Mouse (Mus musculus): Measurements from ENCODE around the gene Slc34a3. TPM values are rescaled to one million over a fixed set of nuclear protein-coding genes. Genes with fewer than 3 reads are reported as not detected.

The Slc34a3 gene
- polyA plus RNA-seq, 1 experiment from 2014 or later: 1.9 TPM

DNA sequence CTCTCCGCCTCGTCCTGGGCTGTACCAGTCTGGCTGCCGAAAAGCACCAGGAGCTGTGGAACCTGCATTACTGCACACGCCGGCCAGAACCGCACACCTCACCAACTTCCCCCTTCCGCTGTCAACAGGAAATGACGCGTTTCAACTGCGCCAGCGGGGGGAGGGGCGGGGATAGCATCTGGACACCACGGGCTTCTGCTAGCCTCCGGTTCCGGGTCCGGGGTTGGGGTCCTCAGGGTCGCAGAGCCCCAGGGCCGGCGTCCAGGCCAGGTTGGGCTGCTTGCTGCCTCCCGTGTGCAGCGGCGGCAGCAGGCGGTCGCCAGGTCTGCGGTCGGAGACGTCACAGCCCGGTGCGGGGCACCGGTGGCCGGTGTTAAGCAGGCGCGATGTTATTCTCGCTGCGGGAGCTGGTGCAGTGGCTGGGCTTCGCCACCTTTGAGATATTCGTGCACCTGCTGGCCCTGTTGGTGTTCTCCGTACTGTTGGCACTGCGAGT lies 21.2 kb upstream of the Slc34a3 start, which contains the start of gene Tmem203:
Tmem203 (plus strand) TSS at position 156 of the 496 bp plus-strand sequence.
- Histone ChIP-seq H3K36me3 (ENCODE audit: insufficient read depth, low read length) (peaks cover 18% of the 10 kb centered on the region), H3K4me1 (ENCODE audit: insufficient read depth, low read length) (peaks cover 17% of the 10 kb centered on the region), H3K4me3 (ENCODE audit: low read length) (peak within 1 kb of the TSS; percentile 98), H3K9me3 (ENCODE audit: low read length) (no peaks in the 10 kb centered on the region), H3K27ac (ENCODE audit: low read length) (peak within 1 kb of the TSS; percentile 76), H3K4me2 (replicated peaks; ENCODE audit: low read depth, low read length) (peak within 1 kb of the TSS; percentile 99), H3K9ac (replicated peaks; ENCODE audit: low read length) (peak within 1 kb of the TSS; percentile 93), H3K27me3 (ENCODE audit: insufficient read depth, low read length) (no peaks in the 10 kb centered on the region)
- peak; percentile 89 for ATAC-seq (ENCODE audit: low FRiP score, low TSS enrichment)
- WGBS: 0% methylated on average over 39 of the region's 39 CpGs

DNA sequence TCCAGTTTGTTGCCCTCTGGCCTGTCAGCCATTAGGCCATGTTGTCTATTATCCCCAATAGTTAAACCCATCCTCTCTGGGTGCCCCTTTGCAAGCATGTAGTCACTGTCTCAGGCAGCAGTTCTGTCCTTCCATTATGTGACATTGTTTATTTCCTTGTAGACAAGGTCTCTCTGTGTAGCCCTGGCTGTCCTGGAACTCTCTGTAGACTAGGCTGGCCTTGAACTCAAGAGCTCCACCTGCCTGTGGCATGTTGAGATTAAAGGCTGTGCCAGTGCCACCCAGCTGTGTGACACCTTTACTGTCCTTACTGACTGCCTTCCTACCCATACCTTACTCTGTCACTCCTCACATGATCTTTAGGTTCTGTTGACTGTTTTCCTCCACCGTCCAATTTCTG lies 18.2 kb upstream of the Slc34a3 start:
- Histone ChIP-seq H3K36me3 (ENCODE audit: insufficient read depth, low read length) (peaks cover 41% of the 10 kb centered on the region), H3K27me3 (ENCODE audit: insufficient read depth, low read length) (no peaks in the 10 kb centered on the region), H3K9me3 (ENCODE audit: low read length) (no peaks in the 10 kb centered on the region), H3K4me1 (ENCODE audit: insufficient read depth, low read length) (peaks cover 17% of the 10 kb centered on the region), H3K4me3 (ENCODE audit: low read length) (no peak overlapping the region), H3K4me2 (replicated peaks; ENCODE audit: low read depth, low read length) (no peak overlapping the region), H3K9ac (replicated peaks; ENCODE audit: low read length) (no peak overlapping the region), H3K27ac (ENCODE audit: low read length) (no peak overlapping the region)
- no peak for ATAC-seq (ENCODE audit: low FRiP score, low TSS enrichment)
- WGBS: 82% methylated on average over 1 of the region's 1 CpGs

DNA sequence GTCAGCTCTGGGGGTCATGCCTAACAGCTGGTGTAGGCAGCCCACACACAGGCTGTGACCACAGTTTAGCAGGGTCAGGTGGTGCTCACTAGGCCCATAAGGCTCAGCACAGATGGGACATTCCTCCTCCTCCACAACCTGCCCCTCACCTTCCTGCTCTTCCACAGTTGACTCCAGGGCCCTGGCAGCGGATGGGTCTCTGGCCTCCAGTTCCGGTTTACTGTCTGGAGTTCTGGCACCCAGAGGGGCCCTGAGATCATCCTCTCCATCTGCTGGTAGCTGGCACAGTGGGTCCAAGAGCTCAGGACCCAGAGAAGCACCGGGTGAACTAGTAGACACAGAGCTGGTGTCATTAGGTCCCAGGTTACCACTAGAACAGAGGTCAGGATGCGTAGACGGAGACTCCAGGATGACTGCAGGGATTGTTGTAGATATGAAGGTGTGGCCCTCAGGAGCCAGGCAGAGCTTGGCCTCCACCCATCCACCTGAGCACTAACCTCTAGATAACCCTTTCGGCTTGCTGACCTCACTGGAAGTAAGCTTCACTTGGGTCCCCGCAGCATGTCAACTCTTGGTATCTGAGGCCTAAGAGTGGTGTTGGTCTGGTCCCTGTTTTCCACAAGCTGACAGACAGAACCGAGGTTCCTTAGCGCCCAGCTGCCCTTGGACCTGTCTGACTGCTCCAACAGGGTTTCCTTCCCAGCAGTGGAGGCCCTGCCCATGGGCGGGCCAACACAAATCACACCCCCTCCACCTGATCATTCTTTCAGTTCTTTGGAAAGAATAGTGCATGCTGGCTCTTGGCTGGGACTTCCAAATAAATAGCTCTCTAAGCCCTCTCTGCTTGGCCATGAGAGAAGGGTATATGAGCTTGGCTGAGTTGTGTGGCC lies 12.3 kb upstream of the Slc34a3 start, which contains the start of gene AL732309.1:
AL732309.1 (minus strand) TSS at position 681 of the 890 bp plus-strand sequence.
- Histone ChIP-seq H3K27ac (ENCODE audit: low read length) (no peak within 1 kb of the TSS), H3K9me3 (ENCODE audit: low read length) (no peaks in the 10 kb centered on the region), H3K27me3 (ENCODE audit: insufficient read depth, low read length) (peaks cover 17% of the 10 kb centered on the region), H3K9ac (replicated peaks; ENCODE audit: low read length) (no peak within 1 kb of the TSS), H3K4me2 (replicated peaks; ENCODE audit: low read depth, low read length) (no peak within 1 kb of the TSS), H3K36me3 (ENCODE audit: insufficient read depth, low read length) (peaks cover 38% of the 10 kb centered on the region), H3K4me3 (ENCODE audit: low read length) (no peak within 1 kb of the TSS), H3K4me1 (ENCODE audit: insufficient read depth, low read length) (peaks cover 15% of the 10 kb centered on the region)
- no peak for ATAC-seq (ENCODE audit: low FRiP score, low TSS enrichment)
- WGBS: 82% methylated on average over 10 of the region's 10 CpGs

DNA sequence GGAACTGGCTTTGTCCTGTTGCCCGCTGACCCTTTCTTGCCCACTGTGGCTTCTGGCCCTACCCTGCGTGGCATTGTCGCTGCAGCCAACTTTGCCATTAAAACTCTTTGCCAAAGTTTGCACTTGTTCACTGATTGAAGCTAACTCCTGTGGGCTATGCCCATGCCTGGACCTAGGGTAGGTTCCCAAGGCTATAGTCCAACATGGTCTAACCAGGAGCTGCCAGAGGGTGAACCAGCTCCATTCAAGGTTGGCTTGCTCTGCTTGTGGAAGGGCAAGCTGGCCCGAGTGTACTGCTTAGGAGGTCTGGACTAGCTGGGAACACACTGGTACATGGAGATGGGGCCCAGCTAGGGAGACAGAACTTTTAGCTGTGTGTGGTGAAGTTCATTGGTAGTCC lies 10.0 kb upstream of the Slc34a3 start:
- H3K27me3 ChIP-seq (ENCODE audit: insufficient read depth, low read length): peaks cover 20% of the 10 kb centered on the region
- no peak for ATAC-seq (ENCODE audit: low FRiP score, low TSS enrichment)
- no peak overlapping the region for H3K9ac ChIP-seq (replicated peaks; ENCODE audit: low read length)
- no peak overlapping the region for H3K4me2 ChIP-seq (replicated peaks; ENCODE audit: low read depth, low read length)
- 87% methylated on average over 4 of the region's 4 CpGs for WGBS
- H3K4me1 ChIP-seq (ENCODE audit: insufficient read depth, low read length): peaks cover 26% of the 10 kb centered on the region
- H3K27ac ChIP-seq (ENCODE audit: low read length): no peak overlapping the region
- peaks cover 19% of the 10 kb centered on the region for H3K36me3 ChIP-seq (ENCODE audit: insufficient read depth, low read length)
- no peak overlapping the region for H3K4me3 ChIP-seq (ENCODE audit: low read length)
- no peaks in the 10 kb centered on the region for H3K9me3 ChIP-seq (ENCODE audit: low read length)

DNA sequence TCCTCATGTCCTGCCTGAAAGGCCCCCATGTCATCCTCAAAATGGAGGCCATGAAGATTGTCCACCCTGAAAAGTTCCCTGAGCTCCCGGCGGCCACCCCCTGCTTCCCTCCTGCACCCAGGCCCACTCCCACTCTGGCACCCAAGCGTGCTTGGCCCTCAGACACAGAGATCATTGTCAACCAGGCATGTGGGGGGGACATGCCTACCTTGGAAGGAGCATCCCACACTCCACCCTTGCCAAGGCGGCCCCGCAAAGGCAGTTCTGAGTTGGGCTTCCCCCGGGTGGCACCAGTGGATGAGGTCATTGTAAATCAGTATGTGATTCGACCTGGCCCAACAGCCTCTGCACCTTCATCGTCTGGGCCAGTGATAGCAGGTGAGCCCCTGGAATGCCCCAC lies 9.2 kb upstream of the Slc34a3 start:
- Histone ChIP-seq H3K4me1 (ENCODE audit: insufficient read depth, low read length) (peaks cover 26% of the 10 kb centered on the region), H3K27ac (ENCODE audit: low read length) (no peak overlapping the region), H3K27me3 (ENCODE audit: insufficient read depth, low read length) (peaks cover 20% of the 10 kb centered on the region), H3K9me3 (ENCODE audit: low read length) (no peaks in the 10 kb centered on the region), H3K9ac (replicated peaks; ENCODE audit: low read length) (no peak overlapping the region), H3K36me3 (ENCODE audit: insufficient read depth, low read length) (peaks cover 13% of the 10 kb centered on the region), H3K4me2 (replicated peaks; ENCODE audit: low read depth, low read length) (no peak overlapping the region), H3K4me3 (ENCODE audit: low read length) (no peak overlapping the region)
- ATAC-seq (ENCODE audit: low FRiP score, low TSS enrichment): no peak
- WGBS: 82% methylated on average over 8 of the region's 8 CpGs

DNA sequence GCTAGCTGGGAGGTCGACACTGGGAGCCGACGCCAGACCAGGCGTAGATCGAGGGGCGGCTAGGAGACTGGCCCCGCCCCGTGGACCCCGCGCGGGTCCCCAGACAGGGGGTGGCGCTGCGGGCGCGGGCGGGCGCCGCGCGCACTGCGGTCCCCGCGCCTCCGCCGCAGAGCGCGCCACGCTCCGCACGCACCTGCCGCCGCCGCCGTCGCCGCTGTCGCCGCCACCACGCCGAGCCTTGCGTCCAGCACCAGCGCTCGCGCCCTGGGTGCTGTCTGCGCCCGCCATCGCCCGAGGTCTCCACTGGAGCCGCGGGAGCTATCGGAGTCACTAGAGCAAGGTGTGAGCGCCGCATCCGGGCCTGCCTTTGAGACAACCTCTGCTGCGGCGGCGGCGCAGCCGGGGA lies 7.9 kb upstream of the Slc34a3 start, which contains the start of the genes Rnf208 and Cysrt1:
Rnf208 (plus strand) TSS at position 155 of the 406 bp plus-strand sequence.
Cysrt1 (minus strand) TSS at position 352 of the 406 bp plus-strand sequence.
- Histone ChIP-seq H3K4me1 (ENCODE audit: insufficient read depth, low read length) (peaks cover 26% of the 10 kb centered on the region), H3K4me2 (replicated peaks; ENCODE audit: low read depth, low read length) (peak within 1 kb of the TSS; percentile 97), H3K9me3 (ENCODE audit: low read length) (no peaks in the 10 kb centered on the region), H3K36me3 (ENCODE audit: insufficient read depth, low read length) (0 out of 2 replicates have a peak, but pooled peaks cover 6% of the 10 kb centered on the region), H3K9ac (replicated peaks; ENCODE audit: low read length) (peak within 1 kb of the TSS; percentile 78), H3K4me3 (ENCODE audit: low read length) (peak within 1 kb of the TSS; percentile 63), H3K27me3 (ENCODE audit: insufficient read depth, low read length) (peaks cover 20% of the 10 kb centered on the region), H3K27ac (ENCODE audit: low read length) (peak within 1 kb of the TSS; percentile 56; the same call in 1 of the 2 replicates)
- no peak for ATAC-seq (ENCODE audit: low FRiP score, low TSS enrichment)
- WGBS: 0% methylated on average over 56 of the region's 59 CpGs

DNA sequence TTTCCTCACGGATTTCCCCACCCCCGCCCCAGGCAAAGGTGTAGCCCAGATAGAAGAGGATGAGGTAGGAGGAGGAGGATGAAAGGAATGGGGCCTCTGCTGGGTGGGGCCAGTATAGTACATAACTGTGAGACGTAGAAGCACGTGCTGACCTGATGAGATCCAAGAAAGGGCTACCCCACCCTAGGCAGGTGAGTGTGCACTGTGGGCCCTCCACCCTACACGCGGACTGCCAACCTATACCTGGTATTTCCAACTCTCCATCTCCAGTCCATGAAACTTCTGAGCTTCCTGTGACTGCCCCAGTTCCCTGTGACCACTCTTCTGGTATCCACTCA lies 7.2 kb upstream of the Slc34a3 start:
- peak overlapping the region; percentile 63 for H3K4me3 ChIP-seq (ENCODE audit: low read length)
- H3K27me3 ChIP-seq (ENCODE audit: insufficient read depth, low read length): peaks cover 20% of the 10 kb centered on the region
- no peaks in the 10 kb centered on the region for H3K9me3 ChIP-seq (ENCODE audit: low read length)
- ATAC-seq (ENCODE audit: low FRiP score, low TSS enrichment): no peak
- WGBS: 12% methylated on average over 6 of the region's 6 CpGs
- 0 out of 2 replicates have a peak overlapping the region, but pooled peaks have one; percentile 56 for H3K27ac ChIP-seq (ENCODE audit: low read length)
- H3K9ac ChIP-seq (replicated peaks; ENCODE audit: low read length): peak overlapping the region; percentile 78; the same call in 1 of the 2 replicates
- 0 out of 2 replicates have a peak, but pooled peaks cover 3% of the 10 kb centered on the region for H3K36me3 ChIP-seq (ENCODE audit: insufficient read depth, low read length)
- H3K4me2 ChIP-seq (replicated peaks; ENCODE audit: low read depth, low read length): peak overlapping the region; percentile 97
- H3K4me1 ChIP-seq (ENCODE audit: insufficient read depth, low read length): peaks cover 26% of the 10 kb centered on the region

DNA sequence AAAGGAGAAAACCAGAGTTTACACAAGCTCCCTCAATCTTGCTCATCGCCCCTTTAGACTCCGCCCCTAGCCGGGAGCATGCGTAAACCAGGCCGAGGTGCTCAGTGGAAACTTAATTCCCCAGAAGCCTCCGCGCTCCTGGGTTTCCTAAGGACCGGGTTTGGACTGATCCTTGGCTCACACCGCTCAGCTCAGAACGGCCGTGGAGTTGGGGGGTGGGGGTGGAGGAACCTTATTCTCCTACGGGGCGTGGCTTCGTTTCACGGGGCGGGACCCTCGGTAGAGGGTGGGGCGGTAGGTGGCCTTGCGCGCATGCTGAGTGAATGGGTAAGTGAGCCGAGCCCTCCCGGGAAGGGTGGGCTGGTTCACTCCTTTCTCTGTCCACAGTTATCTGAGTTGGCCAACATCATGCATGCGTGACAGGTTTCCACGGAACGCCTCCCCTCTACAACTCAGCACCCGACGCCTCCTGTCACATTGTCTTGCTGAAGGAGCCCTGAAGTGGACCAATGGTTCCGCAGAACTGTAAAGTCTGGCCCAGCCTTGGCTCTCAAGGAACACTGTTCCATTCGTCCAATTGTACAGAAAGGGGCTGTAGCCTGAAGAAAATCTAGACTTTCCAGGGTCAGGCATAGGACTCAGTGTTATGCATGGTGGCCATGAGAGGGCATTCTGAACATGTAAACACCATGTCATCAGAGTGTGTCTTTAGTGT lies 6.7 kb upstream of the Slc34a3 start:
- peak overlapping the region; percentile 63 for H3K4me3 ChIP-seq (ENCODE audit: low read length)
- peaks cover 20% of the 10 kb centered on the region for H3K27me3 ChIP-seq (ENCODE audit: insufficient read depth, low read length)
- peaks cover 26% of the 10 kb centered on the region for H3K4me1 ChIP-seq (ENCODE audit: insufficient read depth, low read length)
- 1% methylated on average over 29 of the region's 29 CpGs for WGBS
- H3K9ac ChIP-seq (replicated peaks; ENCODE audit: low read length): peak overlapping the region; percentile 55
- H3K27ac ChIP-seq (ENCODE audit: low read length): peak overlapping the region; percentile 56
- H3K36me3 ChIP-seq (ENCODE audit: insufficient read depth, low read length): 0 out of 2 replicates have a peak, but pooled peaks cover 3% of the 10 kb centered on the region
- no peaks in the 10 kb centered on the region for H3K9me3 ChIP-seq (ENCODE audit: low read length)
- H3K4me2 ChIP-seq (replicated peaks; ENCODE audit: low read depth, low read length): peak overlapping the region; percentile 97
- ATAC-seq (ENCODE audit: low FRiP score, low TSS enrichment): peak; percentile 88

DNA sequence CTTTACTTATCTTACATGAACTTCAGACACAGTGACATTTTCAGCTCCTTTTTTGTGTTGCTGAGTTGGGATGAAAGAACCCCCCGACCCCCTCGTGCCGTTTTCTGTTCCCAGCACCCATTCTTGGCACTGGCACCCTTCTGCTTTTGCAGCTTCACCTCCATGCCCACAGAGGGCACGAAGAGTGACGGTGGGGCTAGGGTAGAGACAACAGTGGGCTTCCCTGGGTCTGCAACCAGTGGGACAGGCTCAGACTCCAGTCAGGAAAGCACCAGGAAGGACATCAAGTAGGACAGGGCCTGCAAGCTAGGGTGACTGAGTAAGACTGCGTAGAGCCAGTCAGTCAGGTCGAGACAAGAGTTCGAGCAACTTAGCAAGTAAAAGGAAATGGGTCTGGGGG lies 6.1 kb upstream of the Slc34a3 start:
- H3K9ac ChIP-seq (replicated peaks; ENCODE audit: low read length): peak overlapping the region; percentile 55
- WGBS: 51% methylated on average over 8 of the region's 8 CpGs
- H3K36me3 ChIP-seq (ENCODE audit: insufficient read depth, low read length): 0 out of 2 replicates have a peak, but pooled peaks cover under 1% of the 10 kb centered on the region
- peak overlapping the region; percentile 56 for H3K27ac ChIP-seq (ENCODE audit: low read length)
- no peaks in the 10 kb centered on the region for H3K9me3 ChIP-seq (ENCODE audit: low read length)
- peak overlapping the region; percentile 97 for H3K4me2 ChIP-seq (replicated peaks; ENCODE audit: low read depth, low read length)
- H3K4me1 ChIP-seq (ENCODE audit: insufficient read depth, low read length): peaks cover 26% of the 10 kb centered on the region
- H3K4me3 ChIP-seq (ENCODE audit: low read length): peak overlapping the region; percentile 63
- peak; percentile 12 for ATAC-seq (ENCODE audit: low FRiP score, low TSS enrichment)
- peaks cover 20% of the 10 kb centered on the region for H3K27me3 ChIP-seq (ENCODE audit: insufficient read depth, low read length)

Measured in kidney, embryonic 16.5 days (tissue).